Mouse (Mus musculus): ENCODE results near the gene Ikbip.

- TF ChIP-seq CTCF (IDR thresholded peaks at IDR 0.05 in 2 of 3, conservative IDR thresholded peaks at IDR 0.05 in 1 of 3; ENCODE audit: control insufficient read depth in 1 of 3, insufficient read depth in 1 of 3, low read depth in 2 of 3, low read length in 3 of 3, poor library complexity in 1 of 3, severe bottlenecking in 1 of 3): peak; percentile 8 to 15 (median 11); a peak in 2 of 6 replicates
- TF ChIP-seq USF1 (IDR thresholded peaks at IDR 0.05; ENCODE audit: low read depth, low read length): no peak
- TF ChIP-seq MYB (IDR thresholded peaks at IDR 0.05; ENCODE audit: low read depth, low read length): no peak
- no peak for TF ChIP-seq BHLHE40 (IDR thresholded peaks at IDR 0.05; ENCODE audit: borderline replicate concordance, low read depth, low read length)
- TF ChIP-seq NELFE (IDR thresholded peaks at IDR 0.05; ENCODE audit: low read depth, low read length): no peak
- no peak for TF ChIP-seq TBP (IDR thresholded peaks at IDR 0.05; ENCODE audit: low read depth, low read length)
- no peak for TF ChIP-seq MAX (IDR thresholded peaks at IDR 0.05; ENCODE audit: low read length)
- TF ChIP-seq HCFC1 (IDR thresholded peaks at IDR 0.05; ENCODE audit: low read depth, low read length): no peak
- no peak for TF ChIP-seq ZC3H11A (IDR thresholded peaks at IDR 0.05; ENCODE audit: low read depth, low read length)
- no peak for TF ChIP-seq MXI1 (IDR thresholded peaks at IDR 0.05; ENCODE audit: low read depth, low read length)
- no peak for TF ChIP-seq EP300 (IDR thresholded peaks at IDR 0.05; ENCODE audit: low read depth in 1 of 2, low read length in 2 of 2)
Measured at GRCm38 (mm10) chr10:91143313-91144230, 60.8 kb downstream of the Ikbip start.
